Mouse (Mus musculus) C2C12 (cell line): ENCODE data around the gene Med15.

Experiments used
- CEBPB ChIP-seq: IDR thresholded peaks from one replicate; pipeline ENCODE4 v1.6.1; 2011; ENCODE audit warnings: low read depth, mild to moderate bottlenecking, control low read depth, moderate library complexity
- CTCF ChIP-seq: IDR thresholded peaks from one replicate; pipeline ENCODE4 v1.5.1; 2011; ENCODE audit not compliant: control insufficient read depth, insufficient read depth, insufficient read length
- FOSL1 ChIP-seq: IDR thresholded peaks from one replicate; pipeline ENCODE4 v1.8.0; 2011; ENCODE audit warnings: mild to moderate bottlenecking, low read length; ENCODE audit not compliant: poor library complexity, insufficient read depth, severe bottlenecking
- MAX ChIP-seq: IDR thresholded peaks from one replicate; pipeline ENCODE4 v1.6.1; 2011; ENCODE audit warnings: mild to moderate bottlenecking, control low read depth
- MYOG ChIP-seq: IDR thresholded peaks from one replicate; pipeline ENCODE4 v1.6.1; 2011; ENCODE audit not compliant: control insufficient read depth, insufficient read length; ENCODE audit errors: extremely low read depth
- USF1 ChIP-seq: IDR thresholded peaks from one replicate; pipeline ENCODE4 v1.6.1; 2011; ENCODE audit warnings: low read depth, mild to moderate bottlenecking, control low read depth, moderate library complexity

DNA sequence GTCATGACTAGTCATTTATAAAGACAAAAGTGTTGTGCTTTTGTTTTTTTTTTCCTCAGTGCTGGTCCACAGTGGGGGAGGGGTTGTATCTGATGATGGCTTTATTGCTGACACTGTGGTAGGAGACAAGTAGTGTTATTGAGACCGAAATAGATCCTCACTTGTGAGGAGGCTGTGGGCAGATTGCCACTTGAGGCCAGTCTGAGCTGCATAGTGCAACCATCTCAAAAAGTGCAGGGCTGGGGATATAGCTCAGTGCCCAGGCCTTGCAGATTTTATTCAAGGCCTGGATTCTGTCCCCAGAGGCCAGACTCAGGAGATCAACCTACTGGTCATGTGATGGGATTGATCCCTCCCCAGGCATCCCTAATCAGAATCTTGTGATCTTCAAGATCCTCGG, 95.8 kb downstream of the Med15 start:
- TF ChIP-seq CTCF = no peak
- no peak for TF ChIP-seq MAX
- no peak for TF ChIP-seq USF1
- no peak for TF ChIP-seq CEBPB
- no peak for TF ChIP-seq FOSL1
- no peak for TF ChIP-seq MYOG
